Mouse (Mus musculus): ENCODE data around the gene Tmc2.

Gene Tmc2

DNA sequence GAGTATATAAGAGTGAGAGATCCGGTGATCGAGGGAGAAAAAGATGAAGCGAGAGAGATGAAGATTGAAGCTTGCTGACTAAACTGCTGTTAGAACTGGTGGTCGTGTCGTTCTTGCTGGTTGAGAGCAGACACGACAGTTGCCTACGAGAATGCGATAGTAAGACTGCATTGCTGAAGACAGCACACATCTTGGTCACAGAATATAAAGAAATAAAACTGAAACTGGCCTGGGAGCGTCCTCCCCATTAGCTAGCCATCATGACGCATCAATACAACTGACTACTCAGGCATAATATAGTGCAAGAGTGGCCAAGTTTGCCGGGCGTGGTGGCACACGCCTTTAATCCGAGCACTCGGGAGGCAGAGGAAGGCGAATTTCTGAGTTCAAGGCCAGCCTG lies at the start of gene Tmc2:
Gene Tmc2 (plus strand): TSS at position 301 of the 400 bp plus-strand sequence.
- DNase-seq = no peak

GRCm38 (mm10) chr2:130146089-130146668 lies 48.8 kb upstream of the Tmc2 start:
- DNase-seq = no peak

- no peak for DNase-seq
These were observed 39.8 kb upstream of the Tmc2 start for GRCm38 (mm10) chr2:130155171-130155570.

- DNase-seq = no peak
These were observed 39.1 kb upstream of the Tmc2 start for GRCm38 (mm10) chr2:130155851-130156250.

DNA sequence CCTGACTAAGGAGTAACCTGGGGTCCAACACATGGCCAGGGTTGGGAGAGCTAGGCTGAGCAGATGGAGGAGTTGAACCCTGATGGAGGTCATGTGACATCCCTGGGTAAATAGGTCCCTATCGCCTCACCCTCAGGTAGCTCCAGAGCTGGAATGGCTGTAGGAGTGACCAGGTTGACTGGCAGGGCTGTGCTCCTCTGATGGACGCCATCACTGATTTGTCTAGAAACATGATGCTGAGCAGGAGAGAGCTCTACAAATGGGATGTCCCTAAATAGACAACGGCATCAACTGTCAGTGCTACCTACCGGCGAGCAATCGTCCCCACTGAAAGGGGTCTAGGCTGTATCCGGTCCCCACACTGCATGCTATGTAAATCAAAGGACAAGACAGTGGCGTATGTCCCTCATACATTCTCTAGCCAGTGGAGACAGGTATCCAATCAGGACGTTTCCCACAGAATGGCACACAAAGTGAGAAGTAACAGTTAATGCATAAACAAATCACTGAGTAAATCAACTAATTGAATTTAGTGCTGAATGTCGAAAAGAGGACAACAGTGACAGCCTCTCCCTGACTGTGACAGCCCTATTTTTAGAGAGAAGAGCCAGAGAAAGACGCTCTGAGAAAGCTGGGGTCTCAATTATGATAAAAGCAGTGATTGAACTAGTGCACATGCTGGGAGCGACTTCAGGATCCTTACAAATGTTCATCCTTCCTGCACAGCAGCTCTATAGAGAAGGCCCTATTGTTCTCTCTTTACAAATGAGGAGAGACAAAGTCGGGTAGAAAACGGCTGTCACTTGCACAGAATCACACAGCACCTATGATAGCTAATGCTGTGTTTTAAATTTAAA lies 37.5 kb upstream of the Tmc2 start:
- DNase-seq = no peak

DNA sequence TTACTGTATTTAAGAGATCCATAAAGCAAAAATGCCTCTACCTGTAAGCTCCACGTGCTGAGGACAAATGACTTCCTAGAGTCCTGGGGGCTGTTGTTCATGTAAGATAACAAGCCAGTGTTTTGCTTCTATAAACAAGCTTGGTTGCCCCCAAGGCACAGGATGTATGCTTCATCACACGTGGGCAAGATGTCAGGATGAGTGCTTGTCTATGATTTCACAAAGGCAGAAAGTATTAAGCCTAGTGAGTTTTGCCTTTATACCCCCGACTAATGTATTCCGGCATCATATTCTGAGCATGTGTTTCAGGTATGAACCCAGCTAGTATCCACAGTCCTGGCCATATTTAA lies 36.9 kb upstream of the Tmc2 start:
- DNase-seq = no peak

GRCm38 (mm10) chr2:130162701-130163100 lies 32.3 kb upstream of the Tmc2 start:
- DNase-seq = no peak

- peak in 1 of 2 experiments; percentile 6 for DNase-seq
These were observed 28.4 kb upstream of the Tmc2 start for GRCm38 (mm10) chr2:130166311-130167214.

GRCm38 (mm10) chr2:130167861-130168260 lies 27.1 kb upstream of the Tmc2 start:
- DNase-seq = no peak

GRCm38 (mm10) chr2:130171674-130172073 lies 23.3 kb upstream of the Tmc2 start:
- no peak for DNase-seq

- DNase-seq = no peak
These were observed 18.2 kb upstream of the Tmc2 start for GRCm38 (mm10) chr2:130176820-130177219.

GRCm38 (mm10) chr2:130178381-130178705 lies 16.7 kb upstream of the Tmc2 start:
- DNase-seq = peak in 1 of 2 experiments; percentile 7

DNA sequence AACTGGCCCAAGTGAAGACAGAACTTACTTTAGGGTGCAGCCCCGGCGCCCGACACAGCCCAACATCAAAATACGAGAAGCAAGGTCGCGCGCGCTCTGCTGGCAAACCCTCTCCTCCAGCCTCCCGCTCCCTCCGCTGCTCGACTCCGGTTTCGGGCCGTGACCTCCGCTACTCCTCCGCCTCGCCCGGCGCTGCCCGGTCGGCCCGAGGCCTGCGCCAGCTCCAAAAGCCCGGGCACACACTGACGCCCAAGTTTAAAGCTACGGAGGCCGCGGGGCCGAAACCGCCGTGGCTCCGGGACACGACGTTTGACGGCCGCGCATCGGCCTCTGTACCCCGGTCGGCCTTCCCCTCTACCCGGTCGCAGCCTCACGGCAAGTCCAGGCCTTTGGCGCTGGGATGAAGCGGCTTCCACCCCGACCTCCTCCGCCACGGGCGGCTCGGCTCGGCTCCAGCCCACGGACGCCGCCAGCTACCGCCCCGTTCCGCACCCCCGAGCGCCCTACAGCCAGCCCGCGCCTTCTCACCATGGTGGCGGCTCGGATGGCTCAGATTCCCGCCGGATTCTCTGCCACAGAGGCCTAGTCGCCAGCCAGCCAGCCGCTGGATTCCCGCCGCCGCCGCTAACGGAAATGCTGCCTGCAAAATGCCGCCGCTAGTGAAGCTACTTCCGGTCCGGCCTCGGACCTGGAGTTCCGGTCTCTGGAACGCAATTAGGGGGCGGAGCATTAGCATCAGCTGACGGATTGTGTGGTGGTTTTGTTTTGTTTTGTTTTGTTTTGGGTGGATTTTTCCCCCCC lies 16.1 kb upstream of the Tmc2 start, which contains the start of gene Snrpb:
Gene Snrpb (minus strand): TSS at position 698 of the 801 bp plus-strand sequence.
- peak; percentile 63 to 73 for DNase-seq

- DNase-seq = no peak
These were observed 15.4 kb upstream of the Tmc2 start for GRCm38 (mm10) chr2:130179507-130180019.

DNA sequence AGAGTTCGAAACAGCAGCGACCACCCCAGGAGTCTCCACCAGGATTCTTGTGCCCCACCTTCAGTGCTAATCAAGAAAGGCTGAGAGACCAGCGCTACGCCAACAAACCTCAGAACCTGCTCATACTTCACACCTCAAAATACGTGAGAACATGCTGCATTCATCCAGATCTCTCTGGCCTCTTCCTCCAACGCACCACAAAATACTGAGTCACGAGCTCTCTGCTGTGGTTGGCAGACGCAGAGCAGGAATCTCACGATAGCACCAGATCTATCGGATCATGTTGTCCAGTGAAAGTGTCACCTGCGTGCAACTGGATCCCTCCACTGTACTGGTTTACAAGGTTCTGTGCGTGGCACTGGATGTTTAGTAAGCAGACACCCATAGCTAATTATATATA lies 6.6 kb upstream of the Tmc2 start:
- DNase-seq = no peak

DNA sequence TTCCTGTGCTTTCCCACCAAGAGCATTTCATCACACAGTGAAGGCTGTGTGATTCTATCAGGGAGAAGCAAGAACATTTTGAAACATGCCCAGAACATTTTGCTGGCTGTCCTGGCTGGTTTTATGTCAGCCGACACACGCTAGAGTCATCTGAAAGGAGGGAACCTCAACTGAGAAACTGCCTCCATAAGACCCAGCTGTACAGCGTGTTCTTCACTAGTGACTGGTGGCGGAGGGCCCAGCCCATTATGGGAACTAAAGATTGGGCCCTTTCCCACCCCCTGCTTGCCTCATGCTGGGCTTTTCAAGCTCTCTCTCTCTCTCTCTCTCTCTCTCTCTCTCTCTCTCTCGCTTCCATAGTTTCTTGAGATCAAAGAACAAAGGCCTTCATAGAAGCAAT lies 6.0 kb downstream of the Tmc2 start:
- DNase-seq = no peak

DNA sequence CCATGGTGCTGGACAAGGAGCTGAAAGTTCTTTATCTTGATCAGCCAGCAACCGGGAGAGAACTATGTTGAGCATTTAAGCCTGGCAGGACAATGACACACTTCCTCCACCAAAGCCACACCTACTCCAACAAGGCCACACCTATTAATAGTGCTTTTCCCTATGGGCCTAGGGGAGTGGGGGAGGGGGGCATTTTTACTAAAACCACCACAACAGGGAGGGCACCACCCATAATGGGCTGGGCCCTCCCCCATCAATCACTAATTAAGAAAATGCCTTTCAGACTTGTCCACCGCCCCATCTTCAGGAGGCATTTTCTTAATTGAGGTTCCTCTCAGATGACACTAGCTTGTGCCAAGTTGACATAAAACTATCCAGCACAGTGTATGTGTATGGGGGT lies 12.4 kb downstream of the Tmc2 start:
- no peak for DNase-seq

- no peak for DNase-seq
These were observed 13.0 kb downstream of the Tmc2 start for GRCm38 (mm10) chr2:130207996-130208395.

GRCm38 (mm10) chr2:130209636-130210035 lies 14.6 kb downstream of the Tmc2 start:
- DNase-seq = no peak

DNA sequence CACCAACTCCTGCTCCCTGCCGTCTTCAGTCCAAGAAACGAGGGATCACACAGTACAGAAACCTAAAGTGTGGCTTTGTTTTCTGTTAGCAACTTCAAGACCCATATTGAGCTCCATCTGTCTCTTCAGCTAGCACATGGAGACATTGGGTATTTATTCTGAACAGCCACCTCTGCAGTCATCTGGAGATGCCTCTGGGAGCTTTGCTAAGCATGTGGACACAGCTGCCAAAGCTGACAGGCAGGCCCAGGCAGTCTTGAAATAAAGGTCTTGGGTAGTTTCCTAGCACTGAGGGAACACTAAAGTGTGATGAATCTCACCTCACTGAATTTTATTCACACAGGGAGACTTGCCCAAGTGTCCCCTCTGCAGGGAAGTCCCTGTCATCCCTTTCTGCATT lies 16.6 kb downstream of the Tmc2 start:
- no peak for DNase-seq

DNA sequence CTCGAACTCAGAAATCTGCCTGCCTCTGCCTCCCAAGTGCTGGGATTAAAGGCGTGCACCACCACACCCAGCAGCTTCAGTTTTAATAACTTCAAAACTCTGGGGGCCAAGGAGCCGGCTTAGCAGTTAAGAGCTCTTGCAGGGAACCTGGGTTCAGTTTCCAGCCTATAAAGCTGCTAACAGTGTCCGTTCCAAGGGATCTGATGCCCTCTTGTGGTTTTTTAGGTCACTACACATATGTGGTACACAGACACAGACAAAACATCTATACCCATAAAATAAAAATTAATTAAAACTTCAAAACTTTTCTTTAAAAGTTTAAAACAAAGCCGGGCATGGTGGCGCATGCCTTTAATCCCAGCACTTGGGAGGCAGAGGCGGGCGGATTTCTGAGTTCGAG lies 51.9 kb downstream of the Tmc2 start:
- no peak for DNase-seq

GRCm38 (mm10) chr2:130248226-130248625 lies 53.2 kb downstream of the Tmc2 start:
- DNase-seq = no peak
